Mouse (Mus musculus) cerebral cortex, adult 2 months (tissue): ENCODE results near the gene Clip3.

Experiments
- WGBS: fragments of 180-500 bp; shearing (Covaris S2); methylation state at CpG from one replicate; pipeline ENCODE4 v1.1.7; 2018; 5-methylcytosine and 5-hydroxymethylcytosine counted together

The Clip3 gene

GRCm38 (mm10) chr7:30327140-30327539, 35.6 kb downstream of the Clip3 start:
- WGBS: 60% methylated on average over 15 of the region's 15 CpGs

GRCm38 (mm10) chr7:30328379-30328778, 36.9 kb downstream of the Clip3 start:
- WGBS: 59% methylated on average over 10 of the region's 10 CpGs

- 2% methylated on average over 13 of the region's 13 CpGs for WGBS
Observed at GRCm38 (mm10) chr7:30331887-30332286, 40.4 kb downstream of the Clip3 start.

GRCm38 (mm10) chr7:30332622-30333259, 41.2 kb downstream of the Clip3 start:
- 44% methylated on average over 18 of the region's 18 CpGs for WGBS

- 5% methylated on average over 4 of the region's 4 CpGs for WGBS
Observed at GRCm38 (mm10) chr7:30333436-30333835, 41.9 kb downstream of the Clip3 start.

GRCm38 (mm10) chr7:30334563-30334962, 43.0 kb downstream of the Clip3 start:
- 78% methylated on average over 5 of the region's 5 CpGs for WGBS

GRCm38 (mm10) chr7:30335688-30336087, 44.2 kb downstream of the Clip3 start:
- 50% methylated on average over 6 of the region's 6 CpGs for WGBS

- 1% methylated on average over 9 of the region's 9 CpGs for WGBS
Observed at GRCm38 (mm10) chr7:30336384-30336783, 44.9 kb downstream of the Clip3 start.

GRCm38 (mm10) chr7:30339432-30340109, 48.0 kb downstream of the Clip3 start:
- 54% methylated on average over 5 of the region's 5 CpGs for WGBS

GRCm38 (mm10) chr7:30346635-30347379, 55.3 kb downstream of the Clip3 start:
- WGBS: 37% methylated on average over 21 of the region's 21 CpGs

GRCm38 (mm10) chr7:30347828-30348227, 56.3 kb downstream of the Clip3 start:
- WGBS: 2% methylated on average over 30 of the region's 30 CpGs

- 5% methylated on average over 6 of the region's 6 CpGs for WGBS
Observed at GRCm38 (mm10) chr7:30353279-30353822, 61.8 kb downstream of the Clip3 start.

GRCm38 (mm10) chr7:30354059-30354458, 62.5 kb downstream of the Clip3 start:
- 82% methylated on average over 4 of the region's 4 CpGs for WGBS
